Mouse (Mus musculus) liver, embryonic 12.5 days (tissue): ENCODE data around the gene Atp6v0b. TPM values are rescaled to one million over a fixed set of nuclear protein-coding genes. Genes with fewer than 3 reads are reported as not detected.

Experiments
- ATAC-seq: fragments of 200-750 bp; cut with Nextera tagmentation; 2 replicates; pipeline ENCODE4 v1.8.0; 2017; ENCODE audit warnings: moderate number of reproducible peaks, mild to moderate bottlenecking, moderate library complexity
- H3K27ac ChIP-seq: fragments of 300-500 bp; sonication (generic); 2 replicates; pipeline ENCODE4 v1.5.1; 2016; ENCODE audit warnings: mild to moderate bottlenecking
- H3K27me3 ChIP-seq: fragments of 300-500 bp; sonication (generic); replicated peaks from 2 replicates; pipeline ENCODE4 v1.6.1; 2016; ENCODE audit warnings: mild to moderate bottlenecking, moderate library complexity
- H3K36me3 ChIP-seq: fragments of 300-500 bp; sonication (generic); 2 replicates; pipeline ENCODE4 v1.6.1; 2016; ENCODE audit warnings: mild to moderate bottlenecking, moderate library complexity
- H3K4me1 ChIP-seq: fragments of 300-500 bp; sonication (generic); 2 replicates; pipeline ENCODE4 v1.6.1; 2016
- H3K4me2 ChIP-seq: fragments of 300-500 bp; sonication (generic); 2 replicates; pipeline ENCODE4 v1.6.1; 2016; ENCODE audit warnings: mild to moderate bottlenecking, moderate library complexity
- H3K4me3 ChIP-seq: fragments of 300-500 bp; sonication (generic); 2 replicates; pipeline ENCODE4 v1.5.1; 2016; ENCODE audit warnings: mild to moderate bottlenecking, moderate library complexity
- H3K9ac ChIP-seq: fragments of 300-500 bp; sonication (generic); 2 replicates; pipeline ENCODE4 v1.6.1; 2016; ENCODE audit warnings: mild to moderate bottlenecking, moderate library complexity
- H3K9me3 ChIP-seq: fragments of 300-500 bp; sonication (generic); replicated peaks from 2 replicates; pipeline ENCODE4 v1.6.1; 2016; ENCODE audit warnings: mild to moderate bottlenecking, moderate library complexity
- WGBS: fragments of 180-500 bp; shearing (Covaris S2); methylation state at CpG from one replicate; pipeline ENCODE4 v1.1.7; 2016; ENCODE audit not compliant: insufficient replicate concordance; 5-methylcytosine and 5-hydroxymethylcytosine counted together
- polyA plus RNA-seq: library from polyadenylated mRNA; unstranded; fragments of >200 nt; fragmentation: Nextera tagmentation; extraction: Ambion mirVana; gene quantifications from 2 replicates; pipeline ENCODE4 v1.2.1, GENCODE M21; 2016

Gene Atp6v0b
- polyA plus RNA-seq, 1 experiment from 2014 or later: 180 TPM

GRCm38 (mm10) chr4:117918261-117918660 is 31.1 kb upstream of the Atp6v0b start:
- WGBS: 65% methylated on average over 3 of the region's 3 CpGs

DNA sequence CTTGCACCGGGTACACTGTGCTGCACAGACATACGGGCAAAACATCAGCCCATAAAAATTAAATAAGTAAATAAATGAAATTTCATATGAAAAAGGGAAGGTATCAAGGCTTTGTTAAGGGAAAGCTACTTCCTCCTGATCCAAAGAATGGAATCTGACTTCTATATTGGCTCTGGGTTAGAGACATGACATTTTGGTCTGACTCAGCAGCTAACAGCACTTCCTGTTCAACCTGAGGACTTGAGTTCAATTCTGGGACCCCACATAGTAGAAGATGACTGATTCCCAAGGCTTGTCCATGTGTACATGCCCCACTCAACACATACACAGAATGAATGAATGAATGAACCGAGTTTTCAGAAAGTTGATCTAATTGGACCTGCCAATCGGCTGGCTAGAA is 30.7 kb upstream of the Atp6v0b start:
- H3K36me3 ChIP-seq: no peaks in the 10 kb centered on the region
- H3K9me3 ChIP-seq: no peaks in the 10 kb centered on the region
- WGBS: 70% methylated on average over 4 of the region's 4 CpGs
- H3K4me2 ChIP-seq: no peak overlapping the region
- ATAC-seq: no peak
- no peak overlapping the region for H3K4me3 ChIP-seq
- peaks cover 51% of the 10 kb centered on the region for H3K4me1 ChIP-seq
- H3K27me3 ChIP-seq: peaks cover 15% of the 10 kb centered on the region
- peak overlapping the region; percentile 49; the same call in 1 of the 2 replicates for H3K27ac ChIP-seq
- H3K9ac ChIP-seq: no peak overlapping the region

More at GRCm38 (mm10) chr4:117918261-117918660, 31.1 kb upstream of the Atp6v0b start:
- Histone ChIP-seq H3K4me2 (no peak overlapping the region), H3K4me1 (peaks cover 47% of the 10 kb centered on the region), H3K9ac (no peak overlapping the region), H3K9me3 (no peaks in the 10 kb centered on the region), H3K36me3 (no peaks in the 10 kb centered on the region), H3K27ac (peak overlapping the region; percentile 49; the same call in 1 of the 2 replicates), H3K27me3 (peaks cover 19% of the 10 kb centered on the region), H3K4me3 (no peak overlapping the region)
- no peak for ATAC-seq

- WGBS: 41% methylated on average over 4 of the region's 4 CpGs
- Histone ChIP-seq H3K4me1 (peaks cover 55% of the 10 kb centered on the region), H3K9ac (peak overlapping the region; percentile 2; the same call in 1 of the 2 replicates), H3K4me2 (peak overlapping the region; percentile 4; the same call in 1 of the 2 replicates), H3K27ac (0 out of 2 replicates have a peak overlapping the region, but pooled peaks have one; percentile 23), H3K4me3 (no peak overlapping the region), H3K27me3 (peaks cover 10% of the 10 kb centered on the region), H3K36me3 (peaks cover 3% of the 10 kb centered on the region), H3K9me3 (no peaks in the 10 kb centered on the region)
- ATAC-seq: no peak
These were observed 30.3 kb upstream of the Atp6v0b start for GRCm38 (mm10) chr4:117917402-117917801.

- Histone ChIP-seq H3K9ac (peak overlapping the region; percentile 88), H3K4me1 (peaks cover 64% of the 10 kb centered on the region), H3K27me3 (peaks cover under 1% of the 10 kb centered on the region; the same call in 1 of the 2 replicates), H3K9me3 (no peaks in the 10 kb centered on the region), H3K4me2 (peak overlapping the region; percentile 84), H3K36me3 (peaks cover 13% of the 10 kb centered on the region), H3K27ac (peak overlapping the region; percentile 78), H3K4me3 (peak overlapping the region; percentile 73)
- ATAC-seq: no peak
- 31% methylated on average over 5 of the region's 5 CpGs for WGBS
These were observed 29.3 kb upstream of the Atp6v0b start for GRCm38 (mm10) chr4:117916386-117916785.

GRCm38 (mm10) chr4:117915489-117916105 is 28.5 kb upstream of the Atp6v0b start:
- no peaks in the 10 kb centered on the region for H3K27me3 ChIP-seq
- ATAC-seq: no peak
- peak overlapping the region; percentile 88 for H3K9ac ChIP-seq
- WGBS: 2% methylated on average over 19 of the region's 19 CpGs
- peak overlapping the region; percentile 78 for H3K27ac ChIP-seq
- H3K36me3 ChIP-seq: peaks cover 21% of the 10 kb centered on the region
- peak overlapping the region; percentile 73 for H3K4me3 ChIP-seq
- H3K4me2 ChIP-seq: peak overlapping the region; percentile 84
- H3K9me3 ChIP-seq: no peaks in the 10 kb centered on the region
- H3K4me1 ChIP-seq: peaks cover 66% of the 10 kb centered on the region

DNA sequence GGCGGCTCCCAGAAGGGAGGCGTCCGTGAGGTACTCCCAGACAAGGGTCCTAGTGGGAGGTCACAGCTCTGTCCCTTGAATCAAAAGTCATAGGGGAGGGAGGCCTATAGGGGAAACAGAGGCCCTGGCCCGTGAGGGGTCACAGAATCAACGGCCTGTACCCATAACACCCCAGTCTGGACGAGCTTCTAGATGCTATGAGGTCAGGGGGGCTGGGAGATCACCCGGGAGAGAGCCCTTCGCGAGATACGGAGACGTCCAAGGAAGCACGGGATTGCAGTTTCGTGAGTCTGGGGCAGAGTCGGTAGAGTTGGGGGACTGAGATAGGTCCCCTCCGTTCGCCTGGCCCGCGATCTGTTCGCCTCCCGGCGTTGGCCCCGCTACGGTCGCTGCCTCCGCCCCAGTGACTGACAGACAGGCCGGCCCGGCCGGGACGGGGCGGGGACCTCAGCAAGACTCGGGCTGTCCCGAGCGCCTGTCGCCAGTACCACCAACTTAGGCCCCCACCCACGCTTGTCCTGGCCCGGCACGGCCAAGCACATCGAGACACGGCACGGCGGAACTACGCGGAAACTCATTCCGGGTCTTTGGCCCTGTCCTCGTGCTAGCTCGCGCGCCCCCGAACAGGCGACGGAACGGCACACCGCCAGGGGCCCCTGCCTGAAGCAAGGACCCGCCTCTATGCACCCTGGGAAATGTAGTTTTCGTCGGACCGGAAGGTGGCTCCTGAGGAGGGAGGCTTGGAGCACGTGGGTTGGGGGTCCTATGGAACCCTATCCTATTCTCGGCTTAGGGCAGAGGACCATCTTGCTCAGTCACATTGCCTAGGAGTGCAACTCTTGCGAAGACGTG is 27.7 kb upstream of the Atp6v0b start, which contains the start of gene Ipo13:
Ipo13 (minus strand) TSS at position 409 of the 852 bp plus-strand sequence.
- Histone ChIP-seq H3K9me3 (no peaks in the 10 kb centered on the region), H3K36me3 (peaks cover 29% of the 10 kb centered on the region), H3K4me2 (peak within 1 kb of the TSS; percentile 84), H3K27ac (peak within 1 kb of the TSS; percentile 81), H3K27me3 (no peaks in the 10 kb centered on the region), H3K4me1 (peaks cover 73% of the 10 kb centered on the region), H3K9ac (peak within 1 kb of the TSS; percentile 88), H3K4me3 (peak within 1 kb of the TSS; percentile 73)
- ATAC-seq: peak; percentile 92
- WGBS: under 1% methylated on average over 61 of the region's 61 CpGs

- H3K27ac ChIP-seq: peak overlapping the region; percentile 81
- peaks cover 37% of the 10 kb centered on the region for H3K36me3 ChIP-seq
- peak overlapping the region; percentile 84 for H3K4me2 ChIP-seq
- peak overlapping the region; percentile 73 for H3K4me3 ChIP-seq
- WGBS: 19% methylated on average over 8 of the region's 8 CpGs
- no peak; the same call in 1 of the 2 replicates for ATAC-seq
- no peaks in the 10 kb centered on the region for H3K9me3 ChIP-seq
- H3K27me3 ChIP-seq: no peaks in the 10 kb centered on the region
- H3K9ac ChIP-seq: peak overlapping the region; percentile 88
- peaks cover 80% of the 10 kb centered on the region for H3K4me1 ChIP-seq
These were observed 26.9 kb upstream of the Atp6v0b start for GRCm38 (mm10) chr4:117914031-117914430.

GRCm38 (mm10) chr4:117913421-117913820 is 26.3 kb upstream of the Atp6v0b start:
- Histone ChIP-seq H3K4me3 (peak overlapping the region; percentile 73), H3K9ac (peak overlapping the region; percentile 88), H3K4me2 (peak overlapping the region; percentile 84), H3K27ac (peak overlapping the region; percentile 46), H3K27me3 (no peaks in the 10 kb centered on the region), H3K36me3 (peaks cover 43% of the 10 kb centered on the region), H3K9me3 (no peaks in the 10 kb centered on the region), H3K4me1 (peaks cover 77% of the 10 kb centered on the region)
- 69% methylated on average over 3 of the region's 3 CpGs for WGBS
- no peak for ATAC-seq

- Histone ChIP-seq H3K36me3 (peaks cover 49% of the 10 kb centered on the region), H3K27ac (0 out of 2 replicates have a peak overlapping the region, but pooled peaks have one; percentile 46), H3K4me1 (peaks cover 70% of the 10 kb centered on the region), H3K9me3 (no peaks in the 10 kb centered on the region), H3K9ac (peak overlapping the region; percentile 12; the same call in 1 of the 2 replicates), H3K27me3 (no peaks in the 10 kb centered on the region), H3K4me3 (peak overlapping the region; percentile 73), H3K4me2 (peak overlapping the region; percentile 84)
- ATAC-seq: no peak
- WGBS: 83% methylated on average over 7 of the region's 7 CpGs
These were observed 25.6 kb upstream of the Atp6v0b start for GRCm38 (mm10) chr4:117912685-117913273.

DNA sequence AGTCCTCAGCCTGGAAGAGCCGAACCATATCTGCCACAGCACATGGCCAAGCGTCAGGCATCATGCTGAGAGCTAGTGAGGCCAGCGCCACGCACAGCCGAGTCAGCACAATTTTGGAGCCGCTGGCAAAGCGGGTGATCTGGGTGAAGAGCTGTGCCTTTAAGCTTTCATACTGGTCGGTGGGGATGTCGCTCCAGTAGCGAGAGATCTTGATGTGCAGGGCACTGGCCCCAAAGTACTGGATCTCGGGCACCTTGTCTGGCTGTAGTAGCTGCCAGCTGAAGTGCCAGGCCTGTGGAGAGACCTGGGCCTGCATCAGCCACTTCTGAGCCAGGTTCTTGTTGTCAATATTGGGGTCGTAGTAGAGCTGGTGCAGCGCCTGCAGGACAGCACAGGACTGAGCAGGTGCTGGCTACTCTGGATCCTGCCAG is 25.0 kb upstream of the Atp6v0b start:
- Histone ChIP-seq H3K4me3 (no peak overlapping the region), H3K4me2 (no peak overlapping the region), H3K27ac (no peak overlapping the region), H3K27me3 (no peaks in the 10 kb centered on the region), H3K36me3 (peaks cover 54% of the 10 kb centered on the region), H3K9ac (no peak overlapping the region), H3K9me3 (no peaks in the 10 kb centered on the region), H3K4me1 (peaks cover 64% of the 10 kb centered on the region)
- ATAC-seq: no peak
- 86% methylated on average over 13 of the region's 13 CpGs for whole genome bisulfite sequencing

DNA sequence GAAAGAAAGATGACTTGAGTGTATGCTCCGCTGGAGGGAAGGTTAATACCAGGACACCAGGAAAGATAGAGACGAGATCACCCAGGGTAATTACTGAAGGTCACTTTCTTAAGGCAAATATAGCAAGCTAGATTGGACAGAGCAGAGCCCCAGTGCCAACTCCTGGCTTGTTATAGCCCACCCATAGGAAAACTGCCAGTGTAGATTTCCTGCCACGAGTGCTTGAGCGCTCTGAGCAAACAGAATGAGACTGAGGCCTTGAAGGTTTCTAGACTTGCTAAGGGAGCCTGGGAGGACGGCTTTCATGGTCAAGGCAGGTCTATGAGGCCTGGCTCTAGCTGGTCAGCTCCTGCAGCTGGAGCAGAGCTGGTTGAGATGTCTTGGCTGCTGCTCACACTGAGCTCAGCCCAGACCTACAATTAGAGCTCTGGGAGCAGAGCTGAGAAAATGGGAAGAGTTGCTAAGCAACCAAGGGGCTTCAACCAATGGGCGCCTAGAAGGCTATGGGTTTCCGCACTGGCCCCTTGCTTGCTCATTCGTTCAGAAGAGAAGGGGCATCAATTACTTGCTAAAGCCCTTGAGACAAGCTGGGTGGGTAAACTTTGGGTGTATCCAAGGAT is 21.8 kb upstream of the Atp6v0b start:
- 82% methylated on average over 8 of the region's 8 CpGs for WGBS
- Histone ChIP-seq H3K9me3 (no peaks in the 10 kb centered on the region), H3K27me3 (no peaks in the 10 kb centered on the region), H3K36me3 (peaks cover 84% of the 10 kb centered on the region), H3K27ac (no peak overlapping the region), H3K4me2 (no peak overlapping the region), H3K4me3 (no peak overlapping the region), H3K4me1 (peaks cover 43% of the 10 kb centered on the region), H3K9ac (no peak overlapping the region)
- no peak for ATAC-seq
